Mouse (Mus musculus) cerebellum, adult 8-10 months (tissue): ENCODE measurements at regions not wholly inside any gene's neighbourhood (a gene's known extent, or its start where the extent isn't known, plus 50 kb on each side); places are given as distances from the start of the nearest gene placed in this dataset.
"Not testable (repeated sequence)": the region's sequence is repeated elsewhere in the genome, so short reads cannot be mapped to it uniquely, and the experiment has no call there.

ENCODE experiments used
- DNase-seq: peaks from one replicate; pipeline ENCODE4 v3.0.0; 2022

GRCm38 (mm10) chr16:8914183-8914582 is 84.3 kb downstream of the 1810013L24Rik start:
- DNase-seq = not testable (repeated sequence)

GRCm38 (mm10) chr16:8916091-8916490 is 86.2 kb downstream of the 1810013L24Rik start:
- no peak for DNase-seq

- DNase-seq = peak; percentile 21
These were observed 89.0 kb downstream of the 1810013L24Rik start for GRCm38 (mm10) chr16:8918741-8919535.

GRCm38 (mm10) chr16:8924732-8925131 is 94.8 kb downstream of the 1810013L24Rik start:
- no peak for DNase-seq

- DNase-seq = no peak
These were observed 102.1 kb downstream of the 1810013L24Rik start for GRCm38 (mm10) chr16:8931961-8932360.

GRCm38 (mm10) chr16:8933121-8933520 is 103.2 kb downstream of the 1810013L24Rik start:
- no peak for DNase-seq

- DNase-seq = no peak
These were observed 106.5 kb downstream of the 1810013L24Rik start for GRCm38 (mm10) chr16:8936446-8936845.

GRCm38 (mm10) chr16:8938516-8938915 is 108.6 kb downstream of the 1810013L24Rik start:
- peak; percentile 63 for DNase-seq

GRCm38 (mm10) chr16:8939136-8939535 is 109.2 kb downstream of the 1810013L24Rik start:
- DNase-seq = peak; percentile 38

- no peak for DNase-seq
These were observed 114.7 kb downstream of the 1810013L24Rik start for GRCm38 (mm10) chr16:8944412-8945102.

GRCm38 (mm10) chr16:8947846-8948245 is 117.9 kb downstream of the 1810013L24Rik start:
- DNase-seq = no peak

GRCm38 (mm10) chr16:8951156-8951899 is 121.4 kb downstream of the 1810013L24Rik start:
- no peak for DNase-seq

GRCm38 (mm10) chr16:8961739-8962138 is 131.8 kb downstream of the 1810013L24Rik start:
- no peak for DNase-seq

- DNase-seq = no peak
These were observed 163.8 kb downstream of the 1810013L24Rik start for GRCm38 (mm10) chr16:8993521-8994250.

GRCm38 (mm10) chr16:8994521-8994920 is 164.6 kb downstream of the 1810013L24Rik start:
- DNase-seq = no peak

- DNase-seq = no peak
These were observed 167.3 kb downstream of the 1810013L24Rik start for GRCm38 (mm10) chr16:8997250-8997649.

- no peak for DNase-seq
These were observed 174.1 kb downstream of the 1810013L24Rik start for GRCm38 (mm10) chr16:9004012-9004411.

- no peak for DNase-seq
These were observed 176.0 kb downstream of the 1810013L24Rik start for GRCm38 (mm10) chr16:9005933-9006332.

GRCm38 (mm10) chr16:9009361-9010083 is 179.6 kb downstream of the 1810013L24Rik start:
- peak; percentile 67 for DNase-seq

GRCm38 (mm10) chr16:9011077-9011476 is 181.2 kb downstream of the 1810013L24Rik start:
- no peak for DNase-seq

- DNase-seq = no peak
These were observed 181.8 kb downstream of the 1810013L24Rik start for GRCm38 (mm10) chr16:9011691-9012090.
